Mouse (Mus musculus) c-Kit-positive CD71-negative TER-119-negative erythroid progenitor cells, embryonic 14.5 days (primary cell): ENCODE results near the gene Kif3c.
A peak's percentile ranks its signal among the peaks of the same experiment; 100 is the strongest.
"Not testable (repeated sequence)": the region's sequence is repeated elsewhere in the genome, so short reads cannot be mapped to it uniquely, and the experiment has no call there.

Experiments
- DNase-seq: peaks from one replicate; pipeline ENCODE4 v3.0.0-alpha.2; 2013; ENCODE audit warnings: low read depth

Kif3c gene

DNA sequence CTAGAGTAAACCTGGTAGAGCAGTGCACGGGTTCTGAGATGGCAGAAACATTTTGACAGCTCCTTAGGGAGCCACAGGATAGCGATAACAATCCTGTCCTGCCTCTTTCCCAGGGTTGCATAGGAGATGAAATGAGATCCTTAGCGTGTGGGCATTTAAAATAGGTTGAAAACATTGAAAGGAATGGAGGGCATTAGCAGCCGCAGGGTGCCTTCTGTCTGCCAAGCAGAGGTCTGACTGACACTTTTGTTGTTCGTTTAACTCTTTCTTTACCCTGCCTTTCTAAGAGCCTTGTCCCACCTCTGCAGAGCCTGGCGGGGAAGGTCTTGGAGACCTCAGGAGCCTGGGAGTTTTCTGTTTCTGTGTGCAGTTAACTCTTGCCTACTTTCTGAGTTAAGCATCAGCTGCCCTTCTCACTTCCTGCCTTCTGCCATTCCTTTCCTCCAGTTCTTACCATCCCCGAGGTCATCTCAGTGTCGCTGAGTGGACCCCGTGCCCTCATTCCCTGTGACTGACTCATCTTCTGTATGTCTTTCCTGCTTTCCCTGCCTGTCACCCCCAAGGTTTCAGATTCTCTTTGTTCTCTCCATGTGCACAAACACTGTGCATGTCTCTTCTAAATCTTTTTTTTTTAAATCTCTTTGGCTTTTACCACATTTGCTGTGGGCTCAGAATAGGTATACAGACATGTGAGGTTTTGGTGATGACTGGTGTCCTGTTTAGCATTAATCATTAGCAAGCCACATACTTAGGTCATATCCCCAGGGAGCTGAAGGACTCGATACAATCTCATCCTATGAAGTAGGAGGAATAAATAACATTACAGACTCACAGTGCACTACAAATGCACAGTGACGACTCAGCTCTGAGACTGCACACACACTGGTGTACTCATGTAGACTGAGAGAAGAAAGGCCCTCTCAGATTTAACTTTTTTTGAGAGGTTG lies 6.3 kb downstream of the Kif3c start:
- DNase-seq: no peak

DNA sequence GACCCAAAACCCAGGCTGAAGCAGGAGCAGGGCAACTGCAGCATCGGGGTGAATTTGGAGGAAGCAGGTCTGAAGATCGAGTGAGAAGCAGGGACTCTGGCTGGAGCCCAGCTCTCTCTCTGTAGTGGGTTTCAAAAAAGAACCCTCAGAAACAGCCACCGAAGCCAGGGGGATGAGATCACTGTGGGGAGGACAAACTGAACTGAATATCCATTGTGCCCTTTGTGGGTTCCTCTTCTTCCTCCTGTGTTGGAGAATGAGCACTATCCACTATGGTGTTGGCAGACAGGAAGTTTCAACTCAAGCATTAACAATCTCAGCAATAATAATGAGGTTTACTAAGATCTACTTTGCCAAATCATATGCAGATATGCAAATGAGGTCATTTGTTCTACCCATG lies 7.1 kb downstream of the Kif3c start:
- no peak for DNase-seq

DNA sequence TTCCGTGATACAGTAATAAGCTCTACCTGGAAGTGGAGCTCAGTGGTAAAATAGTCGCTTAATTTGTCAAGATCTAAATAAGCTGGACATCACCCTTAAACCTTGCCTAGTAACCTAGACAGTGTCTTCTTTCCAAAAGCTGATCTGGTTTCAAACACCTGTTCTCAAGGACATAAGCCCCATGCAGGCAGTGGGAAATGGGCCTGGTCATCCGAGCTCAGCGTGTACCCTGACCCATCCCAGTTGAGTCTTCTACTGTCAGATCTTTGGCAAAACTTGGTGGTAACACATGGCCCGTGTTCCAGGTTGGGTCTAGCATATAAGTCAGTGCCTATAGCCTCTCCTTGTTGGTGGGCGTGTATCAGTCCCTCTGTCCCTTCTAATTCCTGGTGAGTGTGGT lies 8.6 kb downstream of the Kif3c start:
- DNase-seq: no peak

DNA sequence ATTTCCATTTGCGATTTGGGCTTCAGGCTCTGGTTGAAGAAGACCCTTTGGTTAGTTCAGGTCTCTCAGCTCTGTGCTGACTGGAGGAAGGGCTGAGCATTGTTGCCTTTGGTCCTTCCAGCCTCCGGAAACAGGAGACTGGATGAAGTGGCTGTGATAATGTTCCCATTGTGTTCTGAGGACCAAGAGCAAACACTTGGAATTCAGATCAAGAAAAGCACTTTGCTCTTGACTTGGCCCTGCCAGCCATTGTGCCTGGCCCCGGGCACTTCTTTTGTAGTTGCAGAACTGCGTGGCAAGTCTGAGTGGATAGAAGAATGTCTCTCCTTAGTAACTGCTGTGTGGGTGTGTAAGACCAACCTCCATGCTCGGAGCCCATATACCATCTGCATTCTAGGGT lies 9.6 kb downstream of the Kif3c start:
- DNase-seq: no peak

DNA sequence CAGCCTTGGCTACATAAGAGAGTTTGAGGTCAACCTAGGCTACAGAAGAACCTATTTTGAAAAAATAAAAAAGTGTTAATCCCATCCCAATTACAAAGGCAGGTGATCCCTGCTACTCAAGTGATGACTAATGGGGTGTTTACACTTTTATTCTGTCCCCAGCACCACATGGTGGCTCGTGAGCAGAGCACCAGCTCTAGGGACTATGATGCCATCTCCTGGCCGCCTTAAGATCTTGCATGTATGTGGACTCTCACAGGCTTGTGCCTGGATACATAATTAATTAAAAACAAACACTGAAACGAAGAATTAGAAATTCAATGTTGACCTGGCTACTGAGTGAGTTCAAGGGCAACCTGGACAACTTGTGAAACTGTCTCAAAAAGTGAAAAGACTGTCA lies 12.3 kb downstream of the Kif3c start:
- DNase-seq: no peak

DNA sequence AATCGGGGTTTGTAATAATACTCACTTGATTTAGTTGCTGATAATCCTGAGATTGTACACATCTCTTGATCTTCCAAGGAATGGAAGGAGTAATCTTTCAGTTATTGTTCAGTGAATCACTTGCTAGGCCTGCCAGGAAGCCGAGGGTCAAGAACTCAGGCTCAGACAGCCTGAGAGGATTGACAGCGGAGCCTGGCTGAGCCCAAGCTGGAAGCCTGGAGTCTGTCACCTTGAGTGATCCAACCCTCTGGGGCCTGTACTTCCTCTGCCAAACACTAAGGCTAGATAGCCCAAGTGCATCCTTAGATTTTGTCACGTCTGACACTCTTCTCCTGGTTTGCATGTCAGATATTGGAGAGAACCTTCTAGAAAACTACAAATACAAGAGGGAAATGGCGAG lies 12.8 kb downstream of the Kif3c start:
- no peak for DNase-seq

DNA sequence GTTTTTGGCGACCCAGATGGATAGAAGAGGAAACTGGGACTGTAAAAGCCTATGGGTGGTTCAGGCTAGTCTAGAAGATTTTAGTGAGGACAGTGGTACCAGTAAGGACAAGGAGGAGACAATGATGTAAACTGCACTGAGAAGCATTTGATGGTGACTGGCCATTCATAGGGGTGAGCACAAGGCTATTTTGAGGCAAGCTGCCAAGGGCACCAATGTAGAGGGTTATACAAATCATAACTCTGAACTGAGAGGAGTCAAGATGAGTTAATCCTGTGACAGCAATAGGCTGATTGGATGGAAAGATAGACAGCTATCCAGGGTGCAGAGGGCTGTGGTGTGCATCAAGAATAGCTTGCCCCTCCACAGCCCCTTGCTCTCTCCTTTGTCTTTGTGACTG lies 19.9 kb downstream of the Kif3c start:
- DNase-seq: no peak

DNA sequence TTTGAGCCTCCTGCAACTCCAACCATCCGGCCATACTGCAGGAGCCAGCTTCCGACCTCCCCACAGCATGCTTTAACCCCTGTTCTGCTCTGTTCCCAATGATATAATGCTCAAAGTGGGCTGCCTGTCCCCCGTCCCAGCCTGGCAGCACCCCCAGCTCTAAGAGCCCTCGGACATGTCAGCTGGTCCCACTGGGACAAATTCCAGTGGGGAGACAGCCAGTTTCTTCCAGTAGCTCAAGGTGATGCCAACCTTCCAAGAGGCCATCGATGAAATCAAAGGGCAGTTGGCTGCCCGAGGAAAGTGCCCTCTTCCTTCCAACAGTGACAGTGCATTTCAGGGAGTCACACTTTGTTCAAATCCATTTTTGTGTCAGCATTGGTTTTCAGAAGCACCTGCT lies 20.3 kb downstream of the Kif3c start:
- no peak for DNase-seq

DNA sequence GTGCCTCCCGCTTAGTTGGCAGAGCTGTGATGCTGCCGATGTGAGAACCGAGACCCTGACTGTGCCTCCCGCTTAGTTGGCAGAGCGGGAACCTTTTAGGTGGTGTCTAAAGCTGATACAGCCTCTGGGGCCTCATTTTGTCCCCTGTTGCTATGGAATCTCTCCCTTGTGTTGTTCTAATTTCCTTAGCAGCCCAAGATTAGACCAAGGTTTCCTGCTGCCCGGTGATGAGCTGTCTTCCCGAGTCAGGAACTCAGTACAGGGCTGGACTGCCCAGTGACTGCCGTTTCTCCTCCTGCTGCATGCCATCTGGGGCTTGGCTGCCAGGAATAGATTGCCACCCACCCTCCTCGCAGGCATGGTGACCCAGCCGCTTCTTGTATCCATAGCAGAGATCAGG lies 21.0 kb downstream of the Kif3c start:
- no peak for DNase-seq

DNA sequence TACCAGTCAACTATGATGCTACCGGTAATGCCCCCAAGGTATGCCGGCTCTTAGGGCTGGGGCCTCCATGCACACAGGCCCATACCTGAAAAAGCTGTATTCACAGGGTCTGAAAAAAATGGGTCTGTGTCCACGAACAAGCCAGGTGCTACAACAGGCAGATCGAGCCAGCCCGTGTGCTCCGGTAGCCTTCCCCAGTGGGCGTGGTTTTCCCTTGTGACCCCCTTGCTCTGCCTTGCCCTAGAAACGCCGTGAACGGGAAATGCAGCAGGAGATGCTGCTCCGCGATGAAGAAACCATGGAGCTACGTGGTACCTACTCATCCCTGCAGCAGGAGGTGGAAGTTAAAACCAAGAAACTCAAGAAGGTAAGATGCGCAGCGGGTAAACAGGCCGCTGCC lies 23.0 kb downstream of the Kif3c start:
- no peak for DNase-seq

DNA sequence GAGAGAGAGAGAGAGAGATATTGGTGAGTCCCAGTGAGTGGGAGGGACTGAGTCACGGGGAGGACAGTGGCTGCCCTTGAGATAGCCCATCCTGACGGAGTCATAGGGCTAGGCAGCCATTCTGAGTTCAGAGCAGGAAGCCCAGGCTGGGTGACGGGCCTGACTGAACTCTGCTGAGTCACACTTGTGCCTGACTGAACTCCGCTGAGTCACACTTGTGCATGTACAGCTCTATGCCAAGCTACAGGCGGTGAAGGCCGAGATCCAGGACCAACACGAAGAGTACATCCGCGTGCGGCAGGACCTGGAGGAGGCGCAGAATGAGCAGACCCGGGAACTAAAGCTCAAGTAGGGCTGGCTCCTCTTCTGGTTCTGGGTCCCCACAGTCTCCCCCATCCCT lies 24.5 kb downstream of the Kif3c start:
- no peak for DNase-seq

DNA sequence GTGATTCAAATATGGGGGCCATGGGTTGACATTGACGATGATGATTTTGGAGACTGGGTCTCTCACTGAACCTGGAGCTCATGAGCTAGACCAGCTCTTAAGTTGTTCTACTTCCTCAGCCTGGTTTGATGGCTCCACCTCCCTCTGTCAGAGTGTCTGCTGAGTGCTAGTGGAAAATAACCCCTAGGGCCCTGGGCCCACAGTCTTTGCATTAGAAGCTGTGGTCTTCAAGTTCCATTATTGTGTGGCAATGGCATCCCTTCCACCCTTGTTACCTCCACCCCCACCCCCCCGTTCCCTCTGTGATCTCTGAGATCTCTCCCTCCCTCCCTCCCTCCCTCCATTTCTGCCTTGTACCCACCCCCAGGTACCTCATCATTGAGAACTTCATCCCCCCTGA lies 25.1 kb downstream of the Kif3c start:
- no peak for DNase-seq

DNA sequence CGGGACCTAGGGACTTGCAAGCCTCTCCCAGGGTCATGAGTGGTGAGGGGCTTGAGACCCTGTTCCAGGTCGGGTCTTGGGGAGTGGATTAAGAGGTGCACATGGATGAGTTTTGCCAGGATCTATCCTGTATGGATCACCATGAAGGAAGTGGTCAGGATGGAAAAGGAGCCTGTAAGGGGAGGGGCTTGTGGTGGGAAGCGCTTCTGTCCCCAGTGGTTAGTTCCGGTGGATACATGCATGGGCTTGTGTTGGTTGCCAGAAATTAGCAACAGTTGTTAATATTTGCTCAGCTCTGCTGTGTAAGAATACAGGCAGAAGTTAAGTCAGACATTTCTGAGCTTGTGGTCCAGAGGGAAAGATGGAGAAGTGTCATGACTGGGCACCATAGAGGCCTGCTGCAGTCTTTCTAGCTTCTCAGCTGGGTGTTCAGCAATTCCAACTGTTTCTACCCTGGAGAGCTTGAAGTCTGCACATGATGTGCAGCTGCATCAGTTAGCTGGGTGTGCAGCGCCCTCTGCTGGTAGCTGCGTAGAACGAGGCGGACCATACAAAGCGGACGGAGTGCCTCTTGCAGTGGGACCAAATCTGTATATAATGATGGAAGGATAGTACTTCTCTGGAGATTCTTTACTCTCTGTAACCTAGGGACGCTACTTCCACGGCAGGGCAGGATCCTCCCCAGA lies 25.8 kb downstream of the Kif3c start:
- DNase-seq: peak; percentile 68

DNA sequence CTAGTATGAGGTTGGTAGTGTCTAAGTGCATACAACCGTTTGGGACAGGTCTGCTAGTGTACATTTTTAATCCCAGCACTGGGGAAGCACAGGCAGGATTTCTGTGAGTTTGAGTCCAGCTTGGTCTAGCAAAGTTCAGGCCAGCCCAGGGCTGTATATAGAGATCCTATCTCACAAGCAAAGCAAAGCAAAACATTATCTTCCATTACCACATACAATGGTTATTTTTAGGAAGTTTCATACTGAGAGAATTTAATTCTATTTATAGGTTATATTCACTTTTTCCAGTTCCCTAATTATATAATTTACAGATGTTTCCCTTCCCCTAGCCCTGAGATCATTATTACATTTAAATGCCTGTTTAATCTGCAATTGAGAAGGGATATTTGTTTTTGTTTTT lies 26.3 kb downstream of the Kif3c start:
- DNase-seq: no peak

DNA sequence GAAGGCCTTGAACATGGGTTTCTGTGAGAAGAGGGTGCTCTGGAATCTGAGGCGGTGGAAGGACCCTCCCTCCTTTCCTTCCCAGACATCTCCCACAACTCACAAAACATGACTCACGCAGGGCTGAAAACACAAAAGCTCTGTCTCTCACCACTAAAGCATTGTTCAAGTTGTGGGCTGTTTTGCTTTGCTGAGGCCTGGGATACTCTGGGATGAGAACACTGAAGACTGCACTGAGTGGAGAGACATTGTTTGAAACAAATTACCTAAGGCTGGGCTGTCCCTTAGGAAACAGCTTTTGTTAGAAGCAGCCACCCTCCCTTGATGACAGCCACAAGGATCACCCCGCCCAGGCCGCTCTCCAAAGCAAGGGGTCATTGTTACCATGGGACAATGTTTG lies 28.2 kb downstream of the Kif3c start:
- DNase-seq: no peak

DNA sequence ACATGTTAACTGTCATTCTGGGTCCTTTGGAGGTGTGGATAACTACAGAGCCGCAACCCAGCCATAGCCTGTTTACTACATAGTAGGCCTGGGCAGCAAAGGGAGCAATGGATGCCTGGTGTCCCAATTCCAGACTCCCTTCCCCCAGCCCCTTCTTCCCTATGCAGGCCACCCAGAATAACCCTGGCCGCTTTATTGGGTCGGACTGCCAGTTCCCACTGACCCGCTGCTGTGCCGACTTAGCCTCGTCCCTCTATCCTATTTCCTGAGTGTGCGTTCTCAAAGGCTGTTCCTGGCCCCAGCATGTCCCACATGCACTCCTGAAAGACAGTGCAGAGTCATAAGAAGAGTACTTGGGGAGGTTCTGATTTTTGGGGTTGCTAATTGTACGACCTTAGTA lies 32.0 kb downstream of the Kif3c start:
- DNase-seq: no peak

DNA sequence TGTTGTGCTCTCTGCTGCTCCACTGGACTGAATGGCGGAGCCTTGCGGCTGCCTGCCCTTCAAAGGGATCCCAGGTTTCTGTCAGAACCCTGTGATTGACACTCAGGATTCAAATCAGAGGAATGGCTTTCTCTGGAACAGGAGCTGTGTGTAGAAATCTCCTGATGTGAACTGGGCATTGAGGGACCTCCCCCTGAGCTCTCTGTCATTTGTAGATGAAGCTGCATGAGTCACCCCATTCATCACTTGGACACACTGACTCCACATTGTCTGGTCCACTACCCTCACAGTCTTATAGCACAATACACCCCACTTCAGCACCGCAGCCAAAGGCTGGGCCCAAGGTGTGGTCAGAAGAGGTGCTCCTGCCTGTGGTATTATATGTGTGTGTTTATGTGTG lies 40.7 kb downstream of the Kif3c start:
- DNase-seq: not testable (repeated sequence)

DNA sequence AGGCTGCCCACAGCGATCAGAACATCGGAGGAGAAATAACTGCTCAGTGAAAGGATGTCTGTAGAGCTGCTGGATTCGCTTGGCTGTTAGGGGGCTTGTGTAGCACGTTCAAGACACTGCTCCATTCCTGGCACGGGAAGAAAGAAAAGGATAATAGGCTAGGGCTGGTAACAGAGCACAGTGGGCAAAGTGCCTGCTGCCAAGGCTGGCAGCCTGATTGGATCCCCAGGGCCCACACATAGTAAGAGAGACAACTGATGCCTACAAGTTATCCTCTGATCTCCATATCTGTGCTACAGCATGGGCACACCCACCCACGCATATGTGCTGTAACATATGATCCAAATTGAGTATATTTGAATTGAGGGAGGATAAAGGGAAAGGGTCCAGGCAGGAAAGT lies 41.7 kb downstream of the Kif3c start:
- DNase-seq: no peak

DNA sequence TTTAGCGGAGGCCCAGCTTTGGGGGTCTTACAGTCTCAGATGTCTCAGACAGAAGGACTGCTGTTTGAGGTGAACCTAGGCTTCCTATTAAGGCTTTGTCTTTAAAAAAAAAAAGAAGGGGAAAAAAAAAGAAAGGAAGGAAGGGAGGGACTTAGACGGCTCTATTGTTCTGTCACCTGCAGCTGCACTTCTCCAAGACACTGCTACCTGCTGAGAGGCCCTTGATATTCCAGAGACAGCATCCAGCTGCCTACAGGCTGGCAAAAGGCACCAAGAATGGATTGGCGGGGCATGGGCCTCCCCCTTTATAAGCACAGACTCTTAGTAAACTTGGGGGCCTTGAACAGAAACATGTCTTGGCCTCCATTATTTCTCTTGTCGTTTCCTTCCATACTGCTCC lies 50.0 kb downstream of the Kif3c start:
- DNase-seq: no peak

DNA sequence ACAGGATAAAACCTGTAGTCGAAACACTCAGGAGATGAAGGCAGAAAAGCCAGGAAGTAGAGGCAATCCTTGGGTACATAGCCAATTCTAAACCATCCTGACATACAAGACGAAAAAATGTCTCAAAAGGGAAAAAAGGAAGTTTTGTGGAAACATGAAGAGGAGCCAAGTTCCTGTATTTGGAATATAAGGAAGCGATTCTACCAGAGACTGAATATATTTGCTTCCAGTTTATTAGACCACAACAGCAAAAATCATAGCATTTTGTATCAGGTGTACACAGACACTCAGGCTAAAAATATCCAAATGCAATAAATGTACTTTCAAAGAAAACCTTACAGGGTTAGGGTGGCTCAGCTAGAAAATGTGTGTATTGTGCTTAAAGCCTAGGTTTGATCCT lies 53.8 kb downstream of the Kif3c start:
- DNase-seq: no peak

DNA sequence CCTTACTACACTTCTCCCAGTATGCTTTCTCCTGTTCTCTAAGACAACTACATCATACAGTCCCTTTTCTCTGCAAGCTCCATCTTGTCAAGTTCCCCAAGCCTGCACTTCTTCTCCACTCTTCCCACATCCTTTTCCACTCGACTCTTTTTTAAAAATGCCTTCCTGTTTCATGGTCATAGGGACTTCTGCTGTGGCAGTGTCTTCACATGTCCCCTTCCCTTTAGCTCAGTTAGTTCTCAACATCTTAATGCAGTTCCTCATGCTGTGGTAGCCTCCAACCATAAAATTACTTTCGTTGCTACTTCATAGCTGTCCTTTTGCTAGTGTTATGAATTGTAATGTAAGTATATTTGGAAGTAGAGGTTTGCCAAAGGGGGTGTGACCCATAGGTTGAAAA lies 55.6 kb downstream of the Kif3c start:
- no peak for DNase-seq

DNA sequence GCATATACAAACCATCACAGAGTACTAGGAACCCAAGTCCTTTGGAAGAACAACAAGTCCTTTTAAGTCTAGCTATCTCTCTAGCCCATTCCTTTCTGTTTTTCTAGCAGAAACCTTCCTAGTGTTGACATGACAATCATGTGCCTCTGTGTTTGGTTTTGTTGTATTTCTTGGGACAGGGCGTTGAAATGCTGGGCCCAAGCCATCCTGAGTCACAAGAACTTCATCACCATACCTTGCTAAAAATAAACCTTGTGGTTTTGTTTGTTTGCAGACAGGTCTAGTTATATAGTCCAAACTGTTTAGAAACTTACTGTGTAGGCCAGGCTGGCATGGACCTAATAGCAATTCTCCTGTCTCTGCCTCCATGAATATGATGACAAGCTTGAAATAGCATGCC lies 57.9 kb downstream of the Kif3c start:
- DNase-seq: no peak

DNA sequence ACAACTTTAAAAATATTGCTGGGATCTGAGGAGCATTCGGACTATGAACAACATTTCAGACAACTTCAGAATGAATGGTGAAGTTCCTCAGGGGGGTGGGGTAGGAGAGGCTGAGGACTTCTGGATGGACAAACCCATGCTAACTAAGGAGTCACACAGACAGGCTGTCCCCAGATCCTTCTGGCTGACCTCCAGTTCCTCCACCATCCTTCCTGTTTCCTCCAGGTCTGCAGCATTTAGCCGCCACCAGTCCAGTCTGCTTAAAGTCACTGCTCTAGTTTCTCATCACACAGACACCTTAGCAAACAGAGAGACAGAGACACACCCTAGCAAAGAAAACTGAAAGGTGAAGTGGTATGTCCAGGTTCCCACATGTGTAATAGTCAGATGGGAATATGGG lies 59.2 kb downstream of the Kif3c start:
- DNase-seq: no peak
